Mouse (Mus musculus): ENCODE measurements around the gene Cep19. TPM values are rescaled to one million over a fixed set of nuclear protein-coding genes. Genes with fewer than 3 reads are reported as not detected.

The Cep19 gene
- total RNA-seq, 4 experiments from 2014 or later: 9.5 to 11.1 (median 10.2) TPM

- no peak for DNase-seq (ENCODE audit: low spot score in 2 of 2)
Measured at GRCm38 (mm10) chr16:32143766-32144165, 44.2 kb downstream of the Cep19 start.

GRCm38 (mm10) chr16:32144592-32144991 is 45.0 kb downstream of the Cep19 start:
- DNase-seq (ENCODE audit: low spot score in 2 of 2): no peak

GRCm38 (mm10) chr16:32147589-32148207 is 48.1 kb downstream of the Cep19 start:
- no peak for DNase-seq (ENCODE audit: low spot score in 2 of 2)

GRCm38 (mm10) chr16:32153976-32154375 is 54.4 kb downstream of the Cep19 start:
- no peak for DNase-seq (ENCODE audit: low spot score in 2 of 2)

GRCm38 (mm10) chr16:32154437-32154836 is 54.8 kb downstream of the Cep19 start:
- DNase-seq (ENCODE audit: low spot score in 2 of 2): no peak

- DNase-seq (ENCODE audit: low spot score in 2 of 2): no peak
Measured at GRCm38 (mm10) chr16:32156719-32157118, 57.1 kb downstream of the Cep19 start.

GRCm38 (mm10) chr16:32157369-32157768 is 57.8 kb downstream of the Cep19 start:
- no peak for DNase-seq (ENCODE audit: low spot score in 2 of 2)

Other genes with a start within 250 kb of the Cep19 start
- gene Meltf, start 221.0 kb upstream of the Cep19 start, total RNA-seq (2022): not detected
- 1 to 10 TPM in 1 of 4 experiments, under 1 TPM in 3; 0.10 to 1.2 (median 0.16) TPM for gene Pigz, start 165.9 kb upstream of the Cep19 start, total RNA-seq (2022)
- gene 0610012G03Rik, start 151.3 kb upstream of the Cep19 start, total RNA-seq (2022): 10 to 100 TPM; 50.1 to 56.6 (median 51.4) TPM
- gene Ncbp2, start 151.3 kb upstream of the Cep19 start, total RNA-seq (2022): 10 to 100 TPM in 3 of 4 experiments, 1 to 10 TPM in 1; 9.6 to 13.5 (median 10.3) TPM
- 10 to 100 TPM; 10.2 to 14.7 (median 11.8) TPM for gene Senp5, start 96.5 kb upstream of the Cep19 start, total RNA-seq (2022)
- gene Pak2, start 20.5 kb upstream of the Cep19 start, total RNA-seq (2022): 10 to 100 TPM; 11.8 to 14.2 (median 13.3) TPM
- gene Pigx, start 60 bp upstream of the Cep19 start, total RNA-seq (2022): 10 to 100 TPM; 11.3 to 17.4 (median 11.7) TPM
- gene Nrros, start 65.8 kb downstream of the Cep19 start, total RNA-seq (2022): 1 to 10 TPM in 2 of 4 experiments, under 1 TPM in 2; 0.56 to 1.7 (median 1.2) TPM
- gene Bex6, start 80.0 kb downstream of the Cep19 start, total RNA-seq (2022): not detected
- 10 to 100 TPM; 15.9 to 20.6 (median 16.7) TPM for gene Fbxo45, start 147.4 kb downstream of the Cep19 start, total RNA-seq (2022)
- 1 to 10 TPM; 5.5 to 8.0 (median 6.5) TPM for gene Wdr53, start 147.4 kb downstream of the Cep19 start, total RNA-seq (2022)
- gene Smco1, start 171.7 kb downstream of the Cep19 start, total RNA-seq (2022): 10 to 100 TPM; 55.5 to 79.7 (median 66.0) TPM
- gene Rnf168, start 177.7 kb downstream of the Cep19 start, total RNA-seq (2022): 10 to 100 TPM in 2 of 4 experiments, 1 to 10 TPM in 2; 8.5 to 11.7 (median 10.2) TPM
- 10 to 100 TPM; 10.9 to 15.5 (median 13.3) TPM for gene Ubxn7, start 232.5 kb downstream of the Cep19 start, total RNA-seq (2022)